9 mouse cellular contexts compared by ENCODE assay signal in genomic region chr4:116150862-116151221, GRCm38 (mm10). TPM values are rescaled to one million over a fixed set of nuclear protein-coding genes. Genes with fewer than 3 reads are reported as not detected.
A peak's percentile ranks its signal among the peaks of the same experiment; 100 is the strongest.
DNase-seq lines count a peak whose midpoint lies in the region; ATAC-seq and TF ChIP-seq lines count a peak whose summit lies in the region.
"Had no signal": no experiment of that assay in that cellular context is flagged by ENCODE, and none has a peak within 500 bp of the region (broad histone marks: within the 10 kb centered on the region; RNA-seq: fewer than 3 reads in every experiment).

No protein-coding gene starts in this region.

- TF ChIP-seq CTCF in kidney, postnatal 0 days (IDR thresholded peaks at IDR 0.05; ENCODE audit: low read depth): no peak

- ATAC-seq in kidney, postnatal 0 days (replicated peaks; ENCODE audit: low FRiP score, low read depth): no peak; the same call in 1 of the 2 replicates
- ATAC-seq in hindbrain, embryonic 14.5 days (ENCODE audit: low FRiP score): peak; percentile 11; the same call in 1 of the 2 replicates
- peak; percentile 35 for ATAC-seq in midbrain, embryonic 15.5 days (replicated peaks)

- H3K9ac ChIP-seq in kidney, postnatal 0 days (ENCODE audit: low read depth, low read length): peak overlapping the region; percentile 95
- peak overlapping the region; percentile 96 for H3K9ac ChIP-seq in hindbrain, embryonic 14.5 days
- H3K9ac ChIP-seq in midbrain, embryonic 15.5 days: peak overlapping the region; percentile 90

- H3K9me3 ChIP-seq in kidney, postnatal 0 days (replicated peaks; ENCODE audit: low read length): no peaks in the 10 kb centered on the region
- H3K9me3 ChIP-seq in embryonic facial prominence, embryonic 10.5 days: peaks cover 3% of the 10 kb centered on the region; the same call in 1 of the 2 replicates
- no peaks in the 10 kb centered on the region for H3K9me3 ChIP-seq in hindbrain, embryonic 14.5 days (ENCODE audit: control insufficient read depth, low read length)
- H3K9me3 ChIP-seq in midbrain, embryonic 15.5 days: no peaks in the 10 kb centered on the region

- 15% methylated on average over 4 of the region's 4 CpGs for WGBS in kidney, postnatal 0 days
- 25% methylated on average over 4 of the region's 4 CpGs for WGBS in embryonic facial prominence, embryonic 10.5 days
- 27% methylated on average over 4 of the region's 4 CpGs for WGBS in hindbrain, embryonic 14.5 days
- 17% methylated on average over 4 of the region's 4 CpGs for WGBS in midbrain, embryonic 15.5 days

- H3K27me3 ChIP-seq in kidney, postnatal 0 days (ENCODE audit: insufficient read depth, low read length): no peaks in the 10 kb centered on the region
- no peaks in the 10 kb centered on the region for H3K27me3 ChIP-seq in embryonic facial prominence, embryonic 10.5 days (replicated peaks; ENCODE audit: low read depth, poor library complexity, severe bottlenecking)
- H3K27me3 ChIP-seq in hindbrain, embryonic 14.5 days (ENCODE audit: control insufficient read depth, insufficient read depth, low read length): no peaks in the 10 kb centered on the region
- no peaks in the 10 kb centered on the region for H3K27me3 ChIP-seq in midbrain, embryonic 15.5 days (replicated peaks)

- DNase-seq in kidney, postnatal 0 days (ENCODE audit: low spot score): peak; percentile 36
- DNase-seq in kidney, adult 8-10 months: no peak
- DNase-seq in embryonic facial prominence, embryonic 10.5 days (ENCODE audit: low spot score): no peak
- no peak for DNase-seq in hindbrain, embryonic 14.5 days (ENCODE audit: low spot score)
- DNase-seq in layer of hippocampus, adult 9-11 months: no peak
- DNase-seq in adrenal gland, postnatal 10 days: no peak
- DNase-seq in thymus, postnatal 14 days: no peak

- H3K4me3 ChIP-seq in kidney, postnatal 0 days (replicated peaks; ENCODE audit: low read depth, low read length): peak overlapping the region; percentile 79
- H3K4me3 ChIP-seq in embryonic facial prominence, embryonic 10.5 days: peak overlapping the region; percentile 86
- peak overlapping the region; percentile 80 for H3K4me3 ChIP-seq in hindbrain, embryonic 14.5 days (replicated peaks; ENCODE audit: low read length)
- H3K4me3 ChIP-seq in midbrain, embryonic 15.5 days: peak overlapping the region; percentile 75

- peak overlapping the region; percentile 91 for H3K27ac ChIP-seq in kidney, postnatal 0 days
- H3K27ac ChIP-seq in embryonic facial prominence, embryonic 10.5 days (replicated peaks): peak overlapping the region; percentile 97
- peak overlapping the region; percentile 93 for H3K27ac ChIP-seq in hindbrain, embryonic 14.5 days
- H3K27ac ChIP-seq in midbrain, embryonic 15.5 days: peak overlapping the region; percentile 87; the same call in 1 of the 2 replicates

- peaks cover 31% of the 10 kb centered on the region for H3K36me3 ChIP-seq in kidney, postnatal 0 days (ENCODE audit: insufficient read depth, low read length)
- H3K36me3 ChIP-seq in embryonic facial prominence, embryonic 10.5 days (replicated peaks): peaks cover 43% of the 10 kb centered on the region
- peaks cover 39% of the 10 kb centered on the region for H3K36me3 ChIP-seq in hindbrain, embryonic 14.5 days (replicated peaks; ENCODE audit: control insufficient read depth, insufficient read depth)
- peaks cover 29% of the 10 kb centered on the region for H3K36me3 ChIP-seq in midbrain, embryonic 15.5 days (replicated peaks)

- peaks cover 11% of the 10 kb centered on the region for H3K4me1 ChIP-seq in kidney, postnatal 0 days (replicated peaks; ENCODE audit: insufficient read depth, low read length)
- H3K4me1 ChIP-seq in embryonic facial prominence, embryonic 10.5 days: peaks cover 16% of the 10 kb centered on the region
- peaks cover 14% of the 10 kb centered on the region for H3K4me1 ChIP-seq in hindbrain, embryonic 14.5 days (replicated peaks; ENCODE audit: control insufficient read depth, insufficient read depth, low read length)
- peaks cover 14% of the 10 kb centered on the region for H3K4me1 ChIP-seq in midbrain, embryonic 15.5 days

- H3K4me2 ChIP-seq in kidney, postnatal 0 days (ENCODE audit: low read length): peak overlapping the region; percentile 79
- peak overlapping the region; percentile 75 for H3K4me2 ChIP-seq in hindbrain, embryonic 14.5 days (replicated peaks)
- H3K4me2 ChIP-seq in midbrain, embryonic 15.5 days: peak overlapping the region; percentile 55

RNA-seq across cellular contexts. Expression of gene Lurap1, which starts 0.3 kb away (rescaled TPM):
- polyA plus RNA-seq in kidney, postnatal 0 days (2015; fragmentation: Nextera tagmentation; extraction: Ambion mirVana): 4.5 and 4.9 TPM in 2 replicates
- polyA plus RNA-seq in embryonic facial prominence, embryonic 10.5 days (2016; fragmentation: Nextera tagmentation; extraction: Ambion mirVana): 1.7 and 2.2 TPM in 2 replicates
- polyA plus RNA-seq in hindbrain, embryonic 14.5 days (2014; fragmentation: Nextera tagmentation; extraction: Ambion mirVana): 2.7 and 3.2 TPM in 2 replicates
- 2.2 and 2.6 TPM in 2 replicates for polyA plus RNA-seq in midbrain, embryonic 15.5 days (2015; fragmentation: Nextera tagmentation; extraction: Ambion mirVana)
- total RNA-seq in adrenal gland, postnatal 10 days (2021): 10 to 100 TPM; 14.5 to 19.1 TPM

RNA-seq across cellular contexts. Expression of gene Tspan1, which starts 16.6 kb away (rescaled TPM):
- polyA plus RNA-seq in kidney, postnatal 0 days (2015; fragmentation: Nextera tagmentation; extraction: Ambion mirVana): 16.5 and 20.0 TPM in 2 replicates
- polyA plus RNA-seq in embryonic facial prominence, embryonic 10.5 days (2016; fragmentation: Nextera tagmentation; extraction: Ambion mirVana): 0.11 and 0.24 TPM in 2 replicates
- 0.21 TPM in 2 replicates for polyA plus RNA-seq in hindbrain, embryonic 14.5 days (2014; fragmentation: Nextera tagmentation; extraction: Ambion mirVana)
- polyA plus RNA-seq in midbrain, embryonic 15.5 days (2015; fragmentation: Nextera tagmentation; extraction: Ambion mirVana): 0.22 and 0.26 TPM in 2 replicates
- not detected for total RNA-seq in adrenal gland, postnatal 10 days (2021)
- total RNA-seq: adrenal gland, adult 2 months had no signal
- polyA plus RNA-seq: adrenal gland, adult 2 months had no signal

RNA-seq across cellular contexts. Expression of gene 1700042G07Rik, which starts 22.3 kb away (rescaled TPM):
- not detected in 2 replicates for polyA plus RNA-seq in kidney, postnatal 0 days (2015; fragmentation: Nextera tagmentation; extraction: Ambion mirVana)
- polyA plus RNA-seq in embryonic facial prominence, embryonic 10.5 days (2016; fragmentation: Nextera tagmentation; extraction: Ambion mirVana): not detected in 2 replicates
- not detected in 2 replicates for polyA plus RNA-seq in hindbrain, embryonic 14.5 days (2014; fragmentation: Nextera tagmentation; extraction: Ambion mirVana)
- polyA plus RNA-seq in midbrain, embryonic 15.5 days (2015; fragmentation: Nextera tagmentation; extraction: Ambion mirVana): not detected in 2 replicates
- not detected for total RNA-seq in adrenal gland, postnatal 10 days (2021)
- total RNA-seq: adrenal gland, adult 2 months had no signal
- polyA plus RNA-seq: adrenal gland, adult 2 months had no signal

RNA-seq across cellular contexts. Expression of gene Gm49337, which starts 22.3 kb away (rescaled TPM):
- not detected in 2 replicates for polyA plus RNA-seq in kidney, postnatal 0 days (2015; fragmentation: Nextera tagmentation; extraction: Ambion mirVana)
- polyA plus RNA-seq in embryonic facial prominence, embryonic 10.5 days (2016; fragmentation: Nextera tagmentation; extraction: Ambion mirVana): not detected in 2 replicates
- not detected in 2 replicates for polyA plus RNA-seq in hindbrain, embryonic 14.5 days (2014; fragmentation: Nextera tagmentation; extraction: Ambion mirVana)
- polyA plus RNA-seq in midbrain, embryonic 15.5 days (2015; fragmentation: Nextera tagmentation; extraction: Ambion mirVana): not detected in 2 replicates
- total RNA-seq in adrenal gland, postnatal 10 days (2021): not detected
- polyA plus RNA-seq: adrenal gland, adult 2 months had no signal

RNA-seq across cellular contexts. Expression of gene Pomgnt1, which starts 27.2 kb away (rescaled TPM):
- 52.2 and 55.9 TPM in 2 replicates for polyA plus RNA-seq in kidney, postnatal 0 days (2015; fragmentation: Nextera tagmentation; extraction: Ambion mirVana)
- polyA plus RNA-seq in embryonic facial prominence, embryonic 10.5 days (2016; fragmentation: Nextera tagmentation; extraction: Ambion mirVana): 57.6 and 61.4 TPM in 2 replicates
- polyA plus RNA-seq in hindbrain, embryonic 14.5 days (2014; fragmentation: Nextera tagmentation; extraction: Ambion mirVana): 72.1 and 73.8 TPM in 2 replicates
- polyA plus RNA-seq in midbrain, embryonic 15.5 days (2015; fragmentation: Nextera tagmentation; extraction: Ambion mirVana): 70.5 and 72.4 TPM in 2 replicates
- 10 to 100 TPM; 66.1 to 73.4 TPM for total RNA-seq in adrenal gland, postnatal 10 days (2021)

Comparison
In these comparisons a context has a peak if more than half of its experiments do, and no peak if none do; other contexts are left out.
1. RNA of gene Tspan1, which starts 16.6 kb away (polyA plus RNA-seq): 16.5 to 20.0 TPM in kidney, postnatal 0 days; 0.11 to 0.24 TPM in embryonic facial prominence, embryonic 10.5 days, 0.22 to 0.26 TPM in midbrain, embryonic 15.5 days and 0.21 TPM in hindbrain, embryonic 14.5 days; every median in the first group is over 10 times any median in the second.
2. Peak in every context shown above with its lines, with median percentiles within 50 percentile points of each other: H3K27ac ChIP-seq, H3K4me2 ChIP-seq, H3K4me3 ChIP-seq and H3K9ac ChIP-seq.